Mouse (Mus musculus): ENCODE results near the gene Txnrd2. TPM values are rescaled to one million over a fixed set of nuclear protein-coding genes. Genes with fewer than 3 reads are reported as not detected.

The Txnrd2 gene
- polyA plus RNA-seq, 1 experiment from 2014 or later, result 18.2 TPM

DNA sequence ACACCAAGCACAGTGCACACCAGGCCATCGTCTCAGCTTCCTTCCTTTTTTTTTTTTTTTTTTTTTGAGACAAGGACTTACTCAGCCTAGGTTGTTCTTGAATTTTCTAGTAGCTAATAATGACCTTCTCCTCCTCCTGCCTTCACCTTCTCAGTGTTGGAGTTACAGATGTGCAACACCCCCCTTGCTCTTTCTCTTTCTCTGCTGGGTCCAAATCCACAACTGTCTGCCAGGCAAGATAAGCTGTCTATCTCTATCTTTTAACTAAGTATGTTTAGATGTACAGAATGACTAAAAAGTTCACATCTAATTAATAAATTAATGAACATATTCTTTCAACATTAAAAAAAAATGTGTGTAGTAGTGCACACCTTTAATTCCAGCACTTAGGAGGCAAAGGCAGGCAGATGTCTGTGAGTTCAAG is 6.6 kb upstream of the Txnrd2 start:
- Histone ChIP-seq H3K36me3 (peaks cover 21% of the 10 kb centered on the region), H3K9ac (no peak overlapping the region), H3K9me3 (replicated peaks) (no peaks in the 10 kb centered on the region), H3K27me3 (no peaks in the 10 kb centered on the region), H3K4me3 (replicated peaks) (no peak overlapping the region), H3K27ac (replicated peaks) (no peak overlapping the region), H3K4me2 (replicated peaks) (no peak overlapping the region), H3K4me1 (peaks cover 31% of the 10 kb centered on the region)
- 83% methylated on average over 1 of the region's 1 CpGs for WGBS
- no peak for ATAC-seq (ENCODE audit: insufficient number of reproducible peaks, low FRiP score, low TSS enrichment, low read depth)

DNA sequence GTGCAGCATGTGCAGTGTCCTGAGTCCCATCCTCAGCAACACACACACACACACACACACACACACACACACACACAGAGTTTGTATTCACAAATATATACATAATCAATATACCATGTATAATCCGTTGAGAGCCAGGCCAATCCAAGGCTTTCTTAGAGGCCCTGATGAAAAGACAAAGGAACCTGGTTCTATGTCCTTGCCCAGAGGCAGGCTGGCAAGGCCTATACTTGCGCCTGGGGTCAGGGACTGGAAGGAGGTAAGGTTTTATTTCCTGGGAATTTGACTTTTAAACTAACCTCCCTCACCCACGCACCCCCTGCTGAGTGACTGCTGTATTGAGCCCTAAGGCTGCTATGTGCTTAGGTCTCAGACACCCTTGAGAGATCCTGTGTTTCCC is 5.6 kb upstream of the Txnrd2 start:
- H3K4me3 ChIP-seq (replicated peaks), result no peak overlapping the region
- no peak overlapping the region for H3K9ac ChIP-seq
- no peak overlapping the region for H3K4me2 ChIP-seq (replicated peaks)
- no peaks in the 10 kb centered on the region for H3K27me3 ChIP-seq
- WGBS, result 57% methylated on average over 3 of the region's 3 CpGs
- H3K4me1 ChIP-seq, result peaks cover 36% of the 10 kb centered on the region
- no peak overlapping the region for H3K27ac ChIP-seq (replicated peaks)
- H3K9me3 ChIP-seq (replicated peaks), result no peaks in the 10 kb centered on the region
- peaks cover 19% of the 10 kb centered on the region for H3K36me3 ChIP-seq
- ATAC-seq (ENCODE audit: insufficient number of reproducible peaks, low FRiP score, low TSS enrichment, low read depth), result no peak

DNA sequence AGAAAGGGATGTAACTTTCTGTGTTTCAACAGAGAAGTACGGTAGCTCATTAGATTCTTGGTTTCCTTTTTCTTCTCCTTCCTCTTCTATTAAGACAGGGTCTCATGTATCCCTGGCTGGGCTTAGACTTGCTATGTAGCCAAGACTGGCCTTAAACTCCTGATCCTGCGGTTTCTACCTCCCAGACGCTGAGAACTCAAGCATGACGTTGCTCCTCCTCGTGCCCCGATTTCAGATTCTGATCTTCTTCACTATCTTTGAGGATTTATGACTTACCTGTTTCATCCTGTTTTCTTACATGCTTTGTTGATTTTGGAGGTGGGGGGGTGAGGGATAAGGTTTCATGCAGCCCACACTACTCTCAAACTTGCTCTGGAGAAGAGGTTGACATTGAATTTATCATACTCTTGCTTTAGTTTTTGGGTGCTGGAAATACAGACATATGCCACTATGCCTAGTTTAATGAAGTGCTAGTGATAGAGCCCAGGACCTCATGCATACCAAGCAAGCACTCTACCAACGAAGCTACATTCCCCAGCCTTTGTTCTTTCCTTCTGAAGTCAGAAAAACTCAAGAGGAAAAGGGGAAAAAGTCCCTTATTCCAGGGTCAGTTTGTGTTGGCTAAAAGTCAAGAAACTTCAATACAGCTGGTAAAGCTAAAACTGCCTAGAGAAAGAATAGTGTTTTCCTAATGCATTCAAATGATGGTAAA is 2.8 kb upstream of the Txnrd2 start:
- Histone ChIP-seq H3K36me3 (peaks cover 19% of the 10 kb centered on the region), H3K4me2 (replicated peaks) (0 out of 2 replicates have a peak overlapping the region, but pooled peaks have one; percentile 80), H3K27ac (replicated peaks) (peak overlapping the region; percentile 58; the same call in 1 of the 2 replicates), H3K9ac (no peak overlapping the region), H3K4me3 (replicated peaks) (no peak overlapping the region), H3K4me1 (peaks cover 32% of the 10 kb centered on the region), H3K9me3 (replicated peaks) (no peaks in the 10 kb centered on the region), H3K27me3 (no peaks in the 10 kb centered on the region)
- 66% methylated on average over 7 of the region's 7 CpGs for WGBS
- ATAC-seq (ENCODE audit: insufficient number of reproducible peaks, low FRiP score, low TSS enrichment, low read depth), result no peak

DNA sequence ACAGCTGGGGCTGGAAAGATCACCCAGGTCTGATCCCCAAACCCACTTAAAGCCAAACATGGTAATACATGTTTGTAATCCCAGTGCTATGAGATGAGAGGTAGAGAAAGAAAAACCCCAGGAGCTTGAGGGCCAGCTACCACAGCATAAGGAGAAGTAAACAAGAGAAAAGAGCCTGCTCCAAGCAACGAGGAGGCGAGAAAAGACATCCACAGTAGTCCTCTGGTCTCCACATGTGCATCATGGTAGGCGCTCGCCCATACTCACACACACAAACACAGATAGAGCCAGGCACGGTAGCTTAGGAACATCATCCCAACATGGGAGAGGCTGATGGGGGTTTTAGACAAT is 2.3 kb upstream of the Txnrd2 start:
- WGBS, result 53% methylated on average over 5 of the region's 5 CpGs
- Histone ChIP-seq H3K9ac (no peak overlapping the region), H3K4me3 (replicated peaks) (0 out of 2 replicates have a peak overlapping the region, but pooled peaks have one; percentile 1), H3K4me2 (replicated peaks) (peak overlapping the region; percentile 80; the same call in 1 of the 2 replicates), H3K9me3 (replicated peaks) (no peaks in the 10 kb centered on the region), H3K27me3 (no peaks in the 10 kb centered on the region), H3K27ac (replicated peaks) (peak overlapping the region; percentile 58; the same call in 1 of the 2 replicates), H3K4me1 (peaks cover 32% of the 10 kb centered on the region), H3K36me3 (peaks cover 19% of the 10 kb centered on the region)
- no peak for ATAC-seq (ENCODE audit: insufficient number of reproducible peaks, low FRiP score, low TSS enrichment, low read depth)

GRCm38 (mm10) chr16:18424364-18425045 is 1.7 kb upstream of the Txnrd2 start:
- no peaks in the 10 kb centered on the region for H3K27me3 ChIP-seq
- peak overlapping the region; percentile 58 for H3K27ac ChIP-seq (replicated peaks)
- peak overlapping the region; percentile 1; the same call in 1 of the 2 replicates for H3K4me3 ChIP-seq (replicated peaks)
- H3K4me2 ChIP-seq (replicated peaks), result peak overlapping the region; percentile 80
- no peaks in the 10 kb centered on the region for H3K9me3 ChIP-seq (replicated peaks)
- ATAC-seq (ENCODE audit: insufficient number of reproducible peaks, low FRiP score, low TSS enrichment, low read depth), result no peak
- WGBS, result 30% methylated on average over 11 of the region's 11 CpGs
- H3K9ac ChIP-seq, result no peak overlapping the region
- H3K4me1 ChIP-seq, result peaks cover 32% of the 10 kb centered on the region
- H3K36me3 ChIP-seq, result peaks cover 19% of the 10 kb centered on the region

DNA sequence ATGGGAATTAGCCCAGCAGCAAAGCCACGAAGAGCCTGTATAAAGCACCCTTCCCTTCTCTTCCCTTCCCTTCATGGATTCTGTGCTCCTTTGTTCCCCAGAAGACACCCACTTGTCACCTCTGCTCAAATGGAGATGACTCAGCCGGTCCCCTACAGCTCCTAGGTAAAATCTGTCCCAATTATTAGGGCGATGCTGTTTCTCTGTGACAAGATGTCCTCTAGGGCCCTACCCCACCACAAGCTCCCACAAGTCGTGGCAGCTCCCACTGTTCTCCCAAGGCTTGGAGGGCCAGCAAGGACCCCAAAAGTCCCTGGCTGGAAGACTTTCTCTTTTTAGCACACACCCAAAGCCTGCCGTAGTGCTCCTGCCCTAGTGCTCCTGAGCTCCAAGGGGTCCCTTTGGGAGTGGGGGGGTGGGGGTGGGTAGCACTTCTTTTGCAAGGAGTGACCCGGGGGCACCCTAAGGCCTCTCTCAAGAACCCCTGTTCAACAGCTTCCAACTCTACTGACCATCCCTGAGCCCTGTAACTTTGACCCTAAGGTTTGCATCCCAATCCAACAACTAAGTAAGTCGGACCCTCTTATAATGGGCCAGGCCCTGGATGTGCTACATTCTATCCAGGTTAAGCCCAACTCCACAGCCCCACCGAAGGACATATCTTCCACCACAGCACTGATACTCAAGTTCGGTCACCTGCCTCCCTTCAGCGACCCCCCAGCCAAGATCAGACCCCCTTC is 539 bp upstream of the Txnrd2 start:
- Histone ChIP-seq H3K27ac (replicated peaks) (peak overlapping the region; percentile 80), H3K27me3 (no peaks in the 10 kb centered on the region), H3K9ac (peak overlapping the region; percentile 68), H3K36me3 (peaks cover 19% of the 10 kb centered on the region), H3K4me1 (peaks cover 32% of the 10 kb centered on the region), H3K4me3 (replicated peaks) (peak overlapping the region; percentile 80), H3K4me2 (replicated peaks) (peak overlapping the region; percentile 80), H3K9me3 (replicated peaks) (no peaks in the 10 kb centered on the region)
- ATAC-seq (ENCODE audit: insufficient number of reproducible peaks, low FRiP score, low TSS enrichment, low read depth), result peak; percentile 6; the same call in 1 of the 2 replicates
- 20% methylated on average over 10 of the region's 10 CpGs for WGBS

DNA sequence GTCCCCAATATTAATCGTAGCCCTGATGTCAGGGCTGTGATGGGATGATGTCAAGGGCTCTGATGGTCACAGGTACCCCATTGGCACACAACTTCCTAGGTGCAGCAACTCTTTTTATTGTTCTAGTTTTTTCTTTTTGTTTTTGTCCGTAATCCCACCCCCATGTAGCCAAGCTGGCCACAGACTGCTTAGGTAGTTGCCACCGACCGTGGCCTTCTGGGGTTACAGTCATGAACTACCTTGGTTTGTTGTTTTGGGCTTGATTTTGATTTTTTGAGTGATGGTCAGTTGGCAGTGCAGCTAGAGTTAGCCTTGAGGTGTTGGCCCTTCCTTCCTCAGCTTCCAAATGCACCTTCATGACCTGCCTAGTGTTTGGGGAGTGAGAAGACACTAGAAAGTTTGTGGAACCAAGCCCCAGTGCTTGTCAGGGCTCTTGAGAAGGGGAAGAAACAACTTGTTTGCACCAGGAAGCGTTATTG is 657 bp downstream of the Txnrd2 start, which contains the start of gene Comt:
Gene Comt, minus strand, starts transcription at position 51 of the 479 bp plus-strand sequence.
- H3K9me3 ChIP-seq (replicated peaks), result no peaks in the 10 kb centered on the region
- H3K4me3 ChIP-seq (replicated peaks), result peak within 1 kb of the TSS; percentile 80
- H3K9ac ChIP-seq, result peak within 1 kb of the TSS; percentile 68
- peak within 1 kb of the TSS; percentile 80 for H3K4me2 ChIP-seq (replicated peaks)
- ATAC-seq (ENCODE audit: insufficient number of reproducible peaks, low FRiP score, low TSS enrichment, low read depth), result no peak
- peaks cover 32% of the 10 kb centered on the region for H3K4me1 ChIP-seq
- no peaks in the 10 kb centered on the region for H3K27me3 ChIP-seq
- H3K36me3 ChIP-seq, result peaks cover 14% of the 10 kb centered on the region
- peak within 1 kb of the TSS; percentile 80 for H3K27ac ChIP-seq (replicated peaks)
- WGBS, result 59% methylated on average over 5 of the region's 5 CpGs

DNA sequence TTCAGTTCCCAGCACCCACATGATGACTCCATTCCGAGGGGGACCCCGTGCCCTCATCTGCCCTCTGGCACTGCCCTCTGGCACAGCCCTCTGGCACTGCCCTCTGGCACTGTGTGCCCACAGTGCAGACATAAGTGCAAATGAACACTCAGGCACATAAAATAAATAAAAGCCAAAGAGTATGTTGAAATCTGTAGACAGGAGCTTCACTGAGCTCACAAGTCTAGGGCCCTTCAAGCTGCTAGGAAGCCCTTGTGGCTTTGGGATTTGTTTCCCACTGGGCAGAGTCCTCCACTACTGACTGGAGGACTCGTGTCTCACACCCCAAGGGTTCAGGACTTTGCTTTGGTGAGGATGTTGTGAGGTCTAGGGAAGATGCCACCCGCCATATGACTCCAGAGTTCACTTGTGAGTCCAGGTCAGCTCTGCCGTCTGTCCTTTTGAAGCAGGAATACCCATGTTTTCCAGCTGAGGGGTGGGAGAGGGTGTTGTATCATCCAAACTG is 1.9 kb downstream of the Txnrd2 start:
- no peak overlapping the region for H3K4me2 ChIP-seq (replicated peaks)
- no peak overlapping the region for H3K9ac ChIP-seq
- H3K9me3 ChIP-seq (replicated peaks), result no peaks in the 10 kb centered on the region
- no peak overlapping the region for H3K27ac ChIP-seq (replicated peaks)
- H3K4me3 ChIP-seq (replicated peaks), result no peak overlapping the region
- WGBS, result 84% methylated on average over 5 of the region's 5 CpGs
- H3K27me3 ChIP-seq, result no peaks in the 10 kb centered on the region
- peaks cover 5% of the 10 kb centered on the region; the same call in 1 of the 2 replicates for H3K36me3 ChIP-seq
- no peak for ATAC-seq (ENCODE audit: insufficient number of reproducible peaks, low FRiP score, low TSS enrichment, low read depth)
- H3K4me1 ChIP-seq, result peaks cover 32% of the 10 kb centered on the region

DNA sequence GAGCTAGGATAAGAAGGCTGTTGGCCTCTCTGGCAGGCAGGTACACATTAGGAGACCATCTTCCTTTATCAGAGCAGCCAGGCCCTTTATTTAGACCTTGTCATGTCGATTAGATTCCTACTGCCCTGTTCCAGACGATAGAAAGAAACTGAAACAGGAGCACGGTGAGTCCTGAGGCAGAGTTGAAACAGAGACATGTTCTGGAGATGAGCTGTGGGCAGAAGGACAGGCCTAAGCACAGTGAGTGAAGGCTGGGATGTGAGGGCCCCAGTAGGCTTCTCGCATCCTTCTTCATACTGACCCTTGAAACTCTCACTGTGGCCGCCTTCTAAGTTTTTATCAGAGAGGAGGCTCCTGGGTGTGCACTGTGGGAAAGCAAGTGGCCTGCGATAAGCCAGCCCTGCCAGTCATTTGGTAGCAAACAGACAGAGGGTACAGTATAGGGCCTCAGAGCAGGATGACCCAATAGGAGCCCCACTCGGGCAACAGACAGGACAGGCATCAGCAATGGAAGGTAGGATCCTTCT is 2.4 kb downstream of the Txnrd2 start:
- no peaks in the 10 kb centered on the region for H3K9me3 ChIP-seq (replicated peaks)
- no peak overlapping the region for H3K27ac ChIP-seq (replicated peaks)
- 80% methylated on average over 7 of the region's 7 CpGs for WGBS
- no peak overlapping the region for H3K4me2 ChIP-seq (replicated peaks)
- ATAC-seq (ENCODE audit: insufficient number of reproducible peaks, low FRiP score, low TSS enrichment, low read depth), result no peak
- H3K4me3 ChIP-seq (replicated peaks), result no peak overlapping the region
- no peaks in the 10 kb centered on the region for H3K27me3 ChIP-seq
- no peak overlapping the region for H3K9ac ChIP-seq
- H3K4me1 ChIP-seq, result peaks cover 27% of the 10 kb centered on the region
- no peaks in the 10 kb centered on the region for H3K36me3 ChIP-seq

- ATAC-seq (ENCODE audit: insufficient number of reproducible peaks, low FRiP score, low TSS enrichment, low read depth), result no peak
- no peaks in the 10 kb centered on the region for H3K9me3 ChIP-seq (replicated peaks)
- no peak overlapping the region for H3K9ac ChIP-seq
- 84% methylated on average over 8 of the region's 8 CpGs for WGBS
- H3K4me2 ChIP-seq (replicated peaks), result no peak overlapping the region
- no peak overlapping the region for H3K27ac ChIP-seq (replicated peaks)
- 0 out of 2 replicates have a peak, but pooled peaks cover under 1% of the 10 kb centered on the region for H3K36me3 ChIP-seq
- H3K4me3 ChIP-seq (replicated peaks), result no peak overlapping the region
- no peaks in the 10 kb centered on the region for H3K27me3 ChIP-seq
- peaks cover 17% of the 10 kb centered on the region for H3K4me1 ChIP-seq
These were observed 3.5 kb downstream of the Txnrd2 start for GRCm38 (mm10) chr16:18429641-18430040.
